Mouse (Mus musculus): ENCODE measurements around the gene Tprn. TPM values are rescaled to one million over a fixed set of nuclear protein-coding genes. Genes with fewer than 3 reads are reported as not detected.

Tprn gene
- polyA plus RNA-seq, 1 experiment = 7.4 TPM

DNA sequence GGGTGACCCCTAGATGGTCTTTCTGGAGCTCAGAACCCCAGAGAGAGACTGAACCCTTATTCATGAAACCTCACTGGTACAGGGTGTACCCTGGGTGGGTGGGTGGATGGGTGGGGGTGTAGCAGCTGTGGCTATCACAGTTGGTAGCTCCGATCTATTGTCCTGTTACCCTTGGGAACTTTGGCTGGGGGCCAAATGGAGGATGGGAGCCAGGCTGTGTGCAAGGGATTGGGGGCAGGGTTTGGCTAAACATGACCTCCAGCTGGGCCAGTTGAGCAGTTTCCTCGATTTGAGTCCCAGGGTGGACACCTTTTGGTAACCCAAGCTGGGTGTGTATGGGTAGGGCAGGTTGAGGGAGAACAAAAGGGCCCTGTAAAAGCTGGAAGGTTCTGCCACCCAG is 4.3 kb downstream of the Tprn start:
- H3K36me3 ChIP-seq (ENCODE audit: control insufficient read depth, insufficient read depth) = peaks cover 18% of the 10 kb centered on the region
- no peak overlapping the region for H3K4me3 ChIP-seq (ENCODE audit: insufficient read depth, poor library complexity, severe bottlenecking)
- H3K79me2 ChIP-seq (ENCODE audit: control insufficient read depth, insufficient read depth) = peaks cover 71% of the 10 kb centered on the region
- H3ac ChIP-seq (ENCODE audit: control insufficient read depth, insufficient read length, low read depth) = no peak overlapping the region
- TF ChIP-seq CEBPB (IDR thresholded peaks at IDR 0.05; ENCODE audit: low read depth) (no peak), FOSL1 (IDR thresholded peaks at IDR 0.05; ENCODE audit: insufficient read depth, low read length, poor library complexity, severe bottlenecking) (no peak), USF1 (IDR thresholded peaks at IDR 0.05; ENCODE audit: low read depth) (no peak), MYOD1 (IDR thresholded peaks at IDR 0.05; ENCODE audit: control insufficient read depth, insufficient read length, low read depth) (no peak), CTCF (IDR thresholded peaks at IDR 0.05; ENCODE audit: control insufficient read depth, insufficient read depth, insufficient read length) (no peak), MYOG (IDR thresholded peaks at IDR 0.05; ENCODE audit: control insufficient read depth, extremely low read depth, insufficient read length) (no peak), MAX (IDR thresholded peaks at IDR 0.05) (no peak)
- H3K27me3 ChIP-seq (ENCODE audit: control insufficient read depth, insufficient read depth, insufficient read length) = no peaks in the 10 kb centered on the region
- H3K79me3 ChIP-seq (ENCODE audit: low read depth) = peaks cover 19% of the 10 kb centered on the region

DNA sequence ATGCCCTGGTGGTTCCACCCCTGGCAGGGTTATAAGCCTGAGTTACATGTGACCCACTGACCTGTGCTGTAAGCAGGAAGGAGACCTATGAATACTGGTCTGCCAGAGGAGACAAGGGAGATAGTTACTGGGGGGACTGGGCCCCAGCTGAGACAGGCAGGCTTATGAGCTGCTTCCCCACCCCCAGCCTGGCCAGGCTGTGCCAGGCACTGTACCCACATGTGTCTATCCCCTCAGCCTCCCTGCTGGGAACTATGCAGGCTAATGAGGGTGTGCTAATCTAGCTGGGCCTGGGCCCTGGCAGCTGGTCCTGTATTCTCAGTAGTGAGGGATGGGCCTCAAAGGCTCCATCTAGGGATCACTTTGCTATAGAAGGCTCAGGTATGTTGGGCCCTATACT is 4.8 kb downstream of the Tprn start:
- H3K36me3 ChIP-seq (ENCODE audit: control insufficient read depth, insufficient read depth) = peaks cover 18% of the 10 kb centered on the region
- H3K79me3 ChIP-seq (ENCODE audit: low read depth) = peaks cover 19% of the 10 kb centered on the region
- H3ac ChIP-seq (ENCODE audit: control insufficient read depth, insufficient read length, low read depth) = no peak overlapping the region
- H3K27me3 ChIP-seq (ENCODE audit: control insufficient read depth, insufficient read depth, insufficient read length) = no peaks in the 10 kb centered on the region
- TF ChIP-seq FOSL1 (IDR thresholded peaks at IDR 0.05; ENCODE audit: insufficient read depth, low read length, poor library complexity, severe bottlenecking) (no peak), CTCF (IDR thresholded peaks at IDR 0.05; ENCODE audit: control insufficient read depth, insufficient read depth, insufficient read length) (no peak), MYOD1 (IDR thresholded peaks at IDR 0.05; ENCODE audit: control insufficient read depth, insufficient read length, low read depth) (no peak), MYOG (IDR thresholded peaks at IDR 0.05; ENCODE audit: control insufficient read depth, extremely low read depth, insufficient read length) (no peak)
- no peak overlapping the region for H3K4me3 ChIP-seq (ENCODE audit: insufficient read depth, poor library complexity, severe bottlenecking)
- H3K79me2 ChIP-seq (ENCODE audit: control insufficient read depth, insufficient read depth) = peaks cover 76% of the 10 kb centered on the region

GRCm38 (mm10) chr2:25267746-25268309 is 5.4 kb downstream of the Tprn start:
- TF ChIP-seq CEBPB (IDR thresholded peaks at IDR 0.05; ENCODE audit: low read depth) = no peak
- TF ChIP-seq MAX (IDR thresholded peaks at IDR 0.05) = no peak
- no peak for TF ChIP-seq MYOD1 (IDR thresholded peaks at IDR 0.05; ENCODE audit: control insufficient read depth, insufficient read length, low read depth)
- no peak for TF ChIP-seq FOSL1 (IDR thresholded peaks at IDR 0.05; ENCODE audit: insufficient read depth, low read length, poor library complexity, severe bottlenecking)
- no peak for TF ChIP-seq CTCF (IDR thresholded peaks at IDR 0.05; ENCODE audit: control insufficient read depth, insufficient read depth, insufficient read length)
- TF ChIP-seq MYOG (IDR thresholded peaks at IDR 0.05; ENCODE audit: control insufficient read depth, extremely low read depth, insufficient read length) = no peak
- TF ChIP-seq USF1 (IDR thresholded peaks at IDR 0.05; ENCODE audit: low read depth) = no peak
- Histone ChIP-seq H3K79me3 (ENCODE audit: low read depth) (peaks cover 22% of the 10 kb centered on the region), H3K79me2 (ENCODE audit: control insufficient read depth, insufficient read depth) (peaks cover 79% of the 10 kb centered on the region), H3ac (ENCODE audit: control insufficient read depth, insufficient read length, low read depth) (no peak overlapping the region), H3K36me3 (ENCODE audit: control insufficient read depth, insufficient read depth) (peaks cover 18% of the 10 kb centered on the region), H3K4me3 (ENCODE audit: insufficient read depth, poor library complexity, severe bottlenecking) (no peak overlapping the region), H3K27me3 (ENCODE audit: control insufficient read depth, insufficient read depth, insufficient read length) (no peaks in the 10 kb centered on the region)

- peak within 1 kb of the TSS; percentile 94 for H3ac ChIP-seq (ENCODE audit: control insufficient read depth, insufficient read length, low read depth)
- H3K4me3 ChIP-seq (ENCODE audit: insufficient read depth, poor library complexity, severe bottlenecking) = peak within 1 kb of the TSS; percentile 97
- H3K79me3 ChIP-seq (ENCODE audit: low read depth) = peaks cover 31% of the 10 kb centered on the region
- TF ChIP-seq MYOG (IDR thresholded peaks at IDR 0.05; ENCODE audit: control insufficient read depth, extremely low read depth, insufficient read length) (no peak), CTCF (IDR thresholded peaks at IDR 0.05; ENCODE audit: control insufficient read depth, insufficient read depth, insufficient read length) (peak; percentile 76), CEBPB (IDR thresholded peaks at IDR 0.05; ENCODE audit: low read depth) (peak; percentile 38), MYOD1 (IDR thresholded peaks at IDR 0.05; ENCODE audit: control insufficient read depth, insufficient read length, low read depth) (peak; percentile 15), USF1 (IDR thresholded peaks at IDR 0.05; ENCODE audit: low read depth) (no peak), MAX (IDR thresholded peaks at IDR 0.05) (no peak), FOSL1 (IDR thresholded peaks at IDR 0.05; ENCODE audit: insufficient read depth, low read length, poor library complexity, severe bottlenecking) (no peak)
- H3K36me3 ChIP-seq (ENCODE audit: control insufficient read depth, insufficient read depth) = peaks cover 58% of the 10 kb centered on the region
- no peaks in the 10 kb centered on the region for H3K27me3 ChIP-seq (ENCODE audit: control insufficient read depth, insufficient read depth, insufficient read length)
- H3K79me2 ChIP-seq (ENCODE audit: control insufficient read depth, insufficient read depth) = peaks cover 63% of the 10 kb centered on the region
Observed at GRCm38 (mm10) chr2:25271827-25272511, 9.6 kb downstream of the Tprn start, which contains the start of the genes Ssna1 and Anapc2. Gene Ssna1, minus strand, starts transcription at chr2:25272438. Gene Anapc2, plus strand, starts transcription at chr2:25272478.

DNA sequence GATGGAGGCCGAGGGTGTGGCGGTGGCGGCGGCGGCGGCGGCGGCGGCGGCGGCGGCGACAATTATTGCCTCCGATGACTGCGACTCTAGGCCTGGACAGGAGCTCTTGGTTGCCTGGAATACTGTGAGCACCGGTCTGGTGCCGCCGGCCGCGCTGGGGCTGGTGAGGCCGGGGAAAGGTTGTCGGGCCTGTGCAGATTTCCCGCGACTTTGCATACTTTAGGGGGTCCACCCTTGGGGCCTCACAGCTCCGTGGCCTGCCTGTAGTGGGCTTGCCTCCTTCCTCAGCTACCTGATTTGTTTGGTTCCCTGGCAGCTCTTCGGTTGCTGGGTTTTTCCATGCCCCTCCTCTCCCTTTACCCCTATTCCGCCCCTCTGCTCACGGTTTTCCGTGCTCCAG is 10.1 kb downstream of the Tprn start:
- Histone ChIP-seq H3K27me3 (ENCODE audit: control insufficient read depth, insufficient read depth, insufficient read length) (no peaks in the 10 kb centered on the region), H3K36me3 (ENCODE audit: control insufficient read depth, insufficient read depth) (peaks cover 62% of the 10 kb centered on the region), H3K79me2 (ENCODE audit: control insufficient read depth, insufficient read depth) (peaks cover 59% of the 10 kb centered on the region), H3K79me3 (ENCODE audit: low read depth) (peaks cover 30% of the 10 kb centered on the region), H3ac (ENCODE audit: control insufficient read depth, insufficient read length, low read depth) (peak overlapping the region; percentile 78), H3K4me3 (ENCODE audit: insufficient read depth, poor library complexity, severe bottlenecking) (peak overlapping the region; percentile 97)
- TF ChIP-seq MAX (IDR thresholded peaks at IDR 0.05) (no peak), MYOG (IDR thresholded peaks at IDR 0.05; ENCODE audit: control insufficient read depth, extremely low read depth, insufficient read length) (no peak)

Measured in C2C12 (cell line).